Mouse (Mus musculus) liver, embryonic 14.5 days (tissue): Measurements from ENCODE around the gene R3hdm1.

Source experiments
- CTCF ChIP-seq: IDR thresholded peaks from 2 replicates; pipeline ENCODE4 v1.5.1; 2016; ENCODE audit warnings: antibody characterized with exemption, low read depth, control low read depth
- EP300 ChIP-seq: IDR thresholded peaks from 2 replicates; pipeline ENCODE4 v1.6.1; 2016; ENCODE audit warnings: antibody characterized with exemption, low read depth

DNA sequence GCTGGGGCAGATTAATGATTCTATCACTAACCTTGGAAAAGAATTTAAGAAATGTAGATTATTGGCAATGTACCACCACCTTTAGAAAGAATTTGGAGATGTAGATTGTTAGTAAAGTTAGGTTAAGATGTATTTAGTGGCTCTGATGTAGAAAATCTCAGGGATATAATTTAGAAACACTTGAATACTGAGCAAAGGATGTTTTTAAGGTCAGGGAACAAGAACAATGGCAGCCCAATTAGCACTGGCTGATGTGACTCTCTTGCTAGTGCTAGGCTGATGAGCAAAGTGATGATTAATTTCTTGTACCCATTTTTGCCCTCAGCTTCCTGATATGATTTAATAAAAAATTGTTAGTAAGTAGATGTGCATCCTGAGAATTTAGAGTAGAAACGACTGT, 41.7 kb upstream of the R3hdm1 start:
- TF ChIP-seq CTCF = no peak
- no peak for TF ChIP-seq EP300
